Mouse (Mus musculus) lung, postnatal 0 days (tissue): ENCODE data around the gene Gm20662.

Source experiments
- CTCF ChIP-seq: IDR thresholded peaks from 2 replicates; pipeline ENCODE4 v1.5.1; 2016; ENCODE audit warnings: antibody characterized with exemption, mild to moderate bottlenecking
- EP300 ChIP-seq: IDR thresholded peaks from 2 replicates; pipeline ENCODE4 v1.6.1; 2016; ENCODE audit warnings: antibody characterized with exemption, mild to moderate bottlenecking, control low read depth

- no peak for TF ChIP-seq EP300
- TF ChIP-seq CTCF: peak; percentile 97
Observed at GRCm38 (mm10) chr9:107986376-107986775, 9.8 kb upstream of the Gm20662 start.
